Mouse (Mus musculus): ENCODE data around the gene Fbxl22. TPM values are rescaled to one million over a fixed set of nuclear protein-coding genes. Genes with fewer than 3 reads are reported as not detected.

The Fbxl22 gene
- polyA plus RNA-seq, 1 experiment, result not detected

DNA sequence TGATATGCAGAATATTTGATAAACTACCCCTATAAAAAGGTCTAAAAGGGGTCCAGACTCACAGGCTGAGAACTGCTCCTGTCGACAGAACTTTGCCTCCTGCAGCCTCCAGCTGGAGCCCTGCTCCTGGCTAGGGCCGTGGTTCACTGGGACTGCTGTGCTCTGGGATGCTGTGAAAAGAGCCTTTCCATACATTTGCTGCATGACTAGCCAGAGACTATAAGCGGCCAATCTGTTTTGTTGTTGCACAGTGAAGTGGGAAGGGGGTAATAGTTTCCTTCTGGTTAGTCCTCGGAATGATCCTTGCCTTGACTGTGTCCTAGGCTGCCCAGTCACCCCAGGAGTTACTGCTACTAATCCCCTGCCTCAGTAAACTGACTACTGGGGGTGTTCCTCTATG lies 8.4 kb downstream of the Fbxl22 start:
- no peaks in the 10 kb centered on the region for H3K9me3 ChIP-seq (replicated peaks; ENCODE audit: control insufficient read depth, insufficient read depth, low read length, poor library complexity, severe bottlenecking)
- H3K4me3 ChIP-seq (ENCODE audit: low read depth, low read length), result no peak overlapping the region
- H3K4me1 ChIP-seq (ENCODE audit: control insufficient read depth, insufficient read depth, low read length), result peaks cover 2% of the 10 kb centered on the region
- H3K27me3 ChIP-seq (ENCODE audit: control insufficient read depth, insufficient read depth, low read length, poor library complexity, severe bottlenecking), result no peaks in the 10 kb centered on the region
- TF ChIP-seq CTCF (IDR thresholded peaks at IDR 0.05; ENCODE audit: low read depth, low read length) (no peak), POLR2A (IDR thresholded peaks at IDR 0.05; ENCODE audit: insufficient read depth, low read length) (no peak), EP300 (IDR thresholded peaks at IDR 0.05; ENCODE audit: insufficient read depth, low read depth, low read length) (no peak)
- no peak overlapping the region for H3K27ac ChIP-seq (ENCODE audit: insufficient read depth, low read length)
- H3K9ac ChIP-seq (ENCODE audit: low read depth, poor library complexity, severe bottlenecking), result no peak overlapping the region
- H3K36me3 ChIP-seq (ENCODE audit: control insufficient read depth, insufficient read depth, low read length, poor library complexity, severe bottlenecking), result peaks cover 5% of the 10 kb centered on the region; the same call in 1 of the 2 replicates

DNA sequence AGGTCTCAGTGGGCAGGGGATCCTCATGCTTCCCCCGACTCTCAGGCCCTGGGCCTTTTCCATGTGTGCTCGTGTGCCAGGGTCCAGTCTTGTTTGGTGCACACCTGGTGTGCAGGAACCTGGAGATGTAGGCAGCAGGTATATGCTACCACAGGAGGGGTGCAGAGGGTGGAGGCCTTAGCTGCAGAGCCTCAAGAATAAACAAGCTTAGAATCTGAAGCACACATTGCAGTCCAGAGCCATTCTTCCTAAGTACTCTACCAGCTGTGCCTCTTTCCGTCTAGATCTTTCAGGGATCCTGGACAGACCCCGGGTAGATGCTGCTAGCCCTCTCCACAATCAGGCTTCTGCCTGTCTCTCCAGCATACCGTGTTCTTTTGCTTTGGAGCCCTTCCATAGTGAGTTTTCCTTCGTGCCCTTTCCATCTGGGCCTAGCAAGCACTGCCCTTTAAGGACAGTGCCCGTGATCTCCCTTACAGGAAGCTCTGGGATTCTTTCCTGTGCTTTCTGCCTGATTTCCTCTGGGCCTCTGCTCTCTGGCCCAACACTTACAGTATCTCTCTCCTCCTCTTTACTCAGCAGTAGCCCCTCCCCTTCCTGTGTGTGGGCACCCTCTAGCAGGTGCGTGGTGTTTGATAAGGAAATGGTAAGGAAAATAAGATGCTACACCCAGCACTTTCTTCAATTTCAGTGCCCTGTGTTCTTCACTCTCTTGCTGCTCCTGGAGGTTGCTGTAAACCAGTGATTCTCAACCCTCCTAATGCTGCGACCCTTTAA lies 9.1 kb downstream of the Fbxl22 start:
- no peak overlapping the region for H3K27ac ChIP-seq (ENCODE audit: insufficient read depth, low read length)
- TF ChIP-seq POLR2A (IDR thresholded peaks at IDR 0.05; ENCODE audit: insufficient read depth, low read length), result no peak
- no peak for TF ChIP-seq CTCF (IDR thresholded peaks at IDR 0.05; ENCODE audit: low read depth, low read length)
- no peak for TF ChIP-seq EP300 (IDR thresholded peaks at IDR 0.05; ENCODE audit: insufficient read depth, low read depth, low read length)
- peaks cover 5% of the 10 kb centered on the region; the same call in 1 of the 2 replicates for H3K36me3 ChIP-seq (ENCODE audit: control insufficient read depth, insufficient read depth, low read length, poor library complexity, severe bottlenecking)
- H3K9me3 ChIP-seq (replicated peaks; ENCODE audit: control insufficient read depth, insufficient read depth, low read length, poor library complexity, severe bottlenecking), result no peaks in the 10 kb centered on the region
- H3K4me3 ChIP-seq (ENCODE audit: low read depth, low read length), result no peak overlapping the region
- peaks cover 2% of the 10 kb centered on the region for H3K4me1 ChIP-seq (ENCODE audit: control insufficient read depth, insufficient read depth, low read length)
- H3K27me3 ChIP-seq (ENCODE audit: control insufficient read depth, insufficient read depth, low read length, poor library complexity, severe bottlenecking), result no peaks in the 10 kb centered on the region
- H3K9ac ChIP-seq (ENCODE audit: low read depth, poor library complexity, severe bottlenecking), result no peak overlapping the region

- Histone ChIP-seq H3K4me1 (ENCODE audit: control insufficient read depth, insufficient read depth, low read length) (no peaks in the 10 kb centered on the region), H3K27me3 (ENCODE audit: control insufficient read depth, insufficient read depth, low read length, poor library complexity, severe bottlenecking) (no peaks in the 10 kb centered on the region), H3K4me3 (ENCODE audit: low read depth, low read length) (no peak overlapping the region), H3K9me3 (replicated peaks; ENCODE audit: control insufficient read depth, insufficient read depth, low read length, poor library complexity, severe bottlenecking) (no peaks in the 10 kb centered on the region), H3K27ac (ENCODE audit: insufficient read depth, low read length) (no peak overlapping the region), H3K36me3 (ENCODE audit: control insufficient read depth, insufficient read depth, low read length, poor library complexity, severe bottlenecking) (peaks cover 5% of the 10 kb centered on the region; the same call in 1 of the 2 replicates), H3K9ac (ENCODE audit: low read depth, poor library complexity, severe bottlenecking) (no peak overlapping the region)
- TF ChIP-seq CTCF (IDR thresholded peaks at IDR 0.05; ENCODE audit: low read depth, low read length), result no peak
- TF ChIP-seq EP300 (IDR thresholded peaks at IDR 0.05; ENCODE audit: insufficient read depth, low read depth, low read length), result no peak
- no peak for TF ChIP-seq POLR2A (IDR thresholded peaks at IDR 0.05; ENCODE audit: insufficient read depth, low read length)
Observed at GRCm38 (mm10) chr9:66504518-66504917, 9.9 kb downstream of the Fbxl22 start.

GRCm38 (mm10) chr9:66503879-66504411 lies 10.4 kb downstream of the Fbxl22 start:
- no peak overlapping the region for H3K4me3 ChIP-seq (ENCODE audit: low read depth, low read length)
- no peak overlapping the region for H3K9ac ChIP-seq (ENCODE audit: low read depth, poor library complexity, severe bottlenecking)
- H3K27ac ChIP-seq (ENCODE audit: insufficient read depth, low read length), result no peak overlapping the region
- H3K4me1 ChIP-seq (ENCODE audit: control insufficient read depth, insufficient read depth, low read length), result no peaks in the 10 kb centered on the region
- no peaks in the 10 kb centered on the region for H3K9me3 ChIP-seq (replicated peaks; ENCODE audit: control insufficient read depth, insufficient read depth, low read length, poor library complexity, severe bottlenecking)
- TF ChIP-seq EP300 (IDR thresholded peaks at IDR 0.05; ENCODE audit: insufficient read depth, low read depth, low read length), result no peak
- peak; percentile 21 for TF ChIP-seq CTCF (IDR thresholded peaks at IDR 0.05; ENCODE audit: low read depth, low read length)
- TF ChIP-seq POLR2A (IDR thresholded peaks at IDR 0.05; ENCODE audit: insufficient read depth, low read length), result no peak
- no peaks in the 10 kb centered on the region for H3K27me3 ChIP-seq (ENCODE audit: control insufficient read depth, insufficient read depth, low read length, poor library complexity, severe bottlenecking)
- peaks cover 5% of the 10 kb centered on the region; the same call in 1 of the 2 replicates for H3K36me3 ChIP-seq (ENCODE audit: control insufficient read depth, insufficient read depth, low read length, poor library complexity, severe bottlenecking)

DNA sequence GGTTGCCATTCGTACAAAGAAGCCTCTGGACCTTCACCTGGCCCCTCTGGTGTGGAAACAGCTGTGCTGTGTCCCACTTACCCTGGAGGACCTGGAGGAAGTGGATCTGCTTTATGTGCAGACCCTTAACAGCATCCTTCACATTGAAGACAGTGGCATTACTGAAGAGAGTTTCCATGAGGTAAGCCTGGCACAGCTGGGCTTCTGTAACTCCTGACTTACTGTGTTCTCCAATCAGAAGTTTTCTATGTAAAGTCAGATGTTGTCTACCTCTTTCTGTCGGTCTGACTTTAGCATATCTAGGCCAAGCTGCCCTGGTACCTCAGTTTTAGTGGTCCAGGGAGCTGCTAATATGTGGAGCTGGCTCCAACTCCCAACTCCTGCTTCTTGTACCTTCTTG lies 13.1 kb downstream of the Fbxl22 start:
- Histone ChIP-seq H3K36me3 (ENCODE audit: control insufficient read depth, insufficient read depth, low read length, poor library complexity, severe bottlenecking) (peaks cover 5% of the 10 kb centered on the region; the same call in 1 of the 2 replicates), H3K4me3 (ENCODE audit: low read depth, low read length) (no peak overlapping the region), H3K9me3 (replicated peaks; ENCODE audit: control insufficient read depth, insufficient read depth, low read length, poor library complexity, severe bottlenecking) (no peaks in the 10 kb centered on the region), H3K4me1 (ENCODE audit: control insufficient read depth, insufficient read depth, low read length) (no peaks in the 10 kb centered on the region), H3K27me3 (ENCODE audit: control insufficient read depth, insufficient read depth, low read length, poor library complexity, severe bottlenecking) (no peaks in the 10 kb centered on the region), H3K9ac (ENCODE audit: low read depth, poor library complexity, severe bottlenecking) (no peak overlapping the region), H3K27ac (ENCODE audit: insufficient read depth, low read length) (no peak overlapping the region)
- TF ChIP-seq CTCF (IDR thresholded peaks at IDR 0.05; ENCODE audit: low read depth, low read length) (no peak), EP300 (IDR thresholded peaks at IDR 0.05; ENCODE audit: insufficient read depth, low read depth, low read length) (no peak), POLR2A (IDR thresholded peaks at IDR 0.05; ENCODE audit: insufficient read depth, low read length) (no peak)

- Histone ChIP-seq H3K9ac (ENCODE audit: low read depth, poor library complexity, severe bottlenecking) (no peak overlapping the region), H3K27me3 (ENCODE audit: control insufficient read depth, insufficient read depth, low read length, poor library complexity, severe bottlenecking) (no peaks in the 10 kb centered on the region), H3K4me1 (ENCODE audit: control insufficient read depth, insufficient read depth, low read length) (no peaks in the 10 kb centered on the region), H3K36me3 (ENCODE audit: control insufficient read depth, insufficient read depth, low read length, poor library complexity, severe bottlenecking) (peaks cover 11% of the 10 kb centered on the region; the same call in 1 of the 2 replicates), H3K4me3 (ENCODE audit: low read depth, low read length) (no peak overlapping the region), H3K9me3 (replicated peaks; ENCODE audit: control insufficient read depth, insufficient read depth, low read length, poor library complexity, severe bottlenecking) (no peaks in the 10 kb centered on the region), H3K27ac (ENCODE audit: insufficient read depth, low read length) (no peak overlapping the region)
- no peak for TF ChIP-seq EP300 (IDR thresholded peaks at IDR 0.05; ENCODE audit: insufficient read depth, low read depth, low read length)
- no peak for TF ChIP-seq POLR2A (IDR thresholded peaks at IDR 0.05; ENCODE audit: insufficient read depth, low read length)
- TF ChIP-seq CTCF (IDR thresholded peaks at IDR 0.05; ENCODE audit: low read depth, low read length), result no peak
Observed at GRCm38 (mm10) chr9:66493992-66494391, 20.4 kb downstream of the Fbxl22 start.
